Mouse (Mus musculus): Measurements from ENCODE around the gene Syk. TPM values are rescaled to one million over a fixed set of nuclear protein-coding genes. Genes with fewer than 3 reads are reported as not detected.

Syk gene
- polyA plus RNA-seq, 1 experiment from 2014 or later, result 2.2 TPM

DNA sequence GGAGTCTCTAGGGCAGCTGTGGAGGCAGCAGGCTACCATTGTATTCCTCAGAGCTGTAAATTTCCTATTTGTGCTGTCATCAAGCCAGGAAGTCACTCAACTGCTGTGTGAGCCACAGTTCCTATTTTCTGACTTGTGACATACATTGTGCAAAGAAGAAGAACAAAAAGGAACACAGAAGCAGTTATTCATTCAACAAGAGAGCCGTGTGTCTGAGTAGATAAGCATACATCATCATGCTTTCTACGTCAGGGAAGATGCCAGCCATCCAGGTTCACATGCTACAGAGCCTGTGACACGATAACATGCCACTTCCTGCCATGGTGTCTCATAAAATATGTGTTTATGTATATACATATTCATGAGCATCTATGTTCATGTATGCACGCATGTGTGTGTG, 32.1 kb downstream of the Syk start:
- Histone ChIP-seq H3K4me1 (replicated peaks; ENCODE audit: control insufficient read depth, insufficient read depth, low read length) (no peaks in the 10 kb centered on the region), H3K4me2 (ENCODE audit: low read depth, low read length, severe bottlenecking) (no peak overlapping the region), H3K27ac (ENCODE audit: low read depth, low read length) (no peak overlapping the region), H3K9ac (ENCODE audit: low read length) (no peak overlapping the region), H3K9me3 (ENCODE audit: control insufficient read depth, low read length) (no peaks in the 10 kb centered on the region), H3K36me3 (ENCODE audit: control insufficient read depth, insufficient read depth, low read length) (no peaks in the 10 kb centered on the region), H3K27me3 (ENCODE audit: control insufficient read depth, insufficient read depth, low read length) (no peaks in the 10 kb centered on the region), H3K4me3 (ENCODE audit: low read depth, low read length) (no peak overlapping the region)
- no peak for DNase-seq (ENCODE audit: low spot score)
- no peak for ATAC-seq (replicated peaks; ENCODE audit: low FRiP score)
- 87% methylated on average over 4 of the region's 4 CpGs for WGBS

DNA sequence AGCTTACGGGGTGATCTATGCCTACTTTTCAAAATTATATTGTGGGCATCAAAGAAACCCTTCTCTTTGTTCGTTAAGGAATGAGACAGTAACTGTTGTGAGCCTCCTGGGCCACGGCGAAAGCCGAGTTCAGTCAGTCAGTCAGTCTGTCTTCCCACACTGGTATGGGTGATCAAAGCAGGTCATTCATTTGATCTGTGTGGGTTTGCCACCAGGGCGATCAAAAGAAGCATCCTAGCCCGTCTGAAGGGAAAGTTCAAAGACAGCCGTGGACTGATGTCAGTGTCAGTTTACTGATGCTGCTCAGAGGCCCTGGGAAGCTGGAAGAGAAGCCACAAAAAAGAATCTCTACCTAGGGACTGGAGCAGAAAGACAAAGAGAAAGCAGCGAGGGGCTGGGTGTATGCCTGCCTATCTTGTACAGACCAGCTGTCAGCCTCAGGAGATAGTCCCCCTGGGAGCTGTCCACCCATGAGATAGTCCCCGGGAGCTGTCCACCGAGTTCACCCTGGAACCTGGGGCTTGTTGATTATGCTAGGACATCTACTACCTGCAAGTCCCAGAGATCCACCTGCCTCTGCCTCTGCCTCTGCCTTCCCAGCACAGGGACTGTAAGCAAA, 34.2 kb downstream of the Syk start:
- Histone ChIP-seq H3K9ac (ENCODE audit: low read length) (no peak overlapping the region), H3K9me3 (ENCODE audit: control insufficient read depth, low read length) (no peaks in the 10 kb centered on the region), H3K36me3 (ENCODE audit: control insufficient read depth, insufficient read depth, low read length) (no peaks in the 10 kb centered on the region), H3K4me3 (ENCODE audit: low read depth, low read length) (no peak overlapping the region), H3K4me2 (ENCODE audit: low read depth, low read length, severe bottlenecking) (no peak overlapping the region), H3K27me3 (ENCODE audit: control insufficient read depth, insufficient read depth, low read length) (no peaks in the 10 kb centered on the region), H3K27ac (ENCODE audit: low read depth, low read length) (no peak overlapping the region), H3K4me1 (replicated peaks; ENCODE audit: control insufficient read depth, insufficient read depth, low read length) (no peaks in the 10 kb centered on the region)
- 74% methylated on average over 11 of the region's 11 CpGs for WGBS
- ATAC-seq (replicated peaks; ENCODE audit: low FRiP score) (no peak), DNase-seq (ENCODE audit: low spot score) (no peak)

DNA sequence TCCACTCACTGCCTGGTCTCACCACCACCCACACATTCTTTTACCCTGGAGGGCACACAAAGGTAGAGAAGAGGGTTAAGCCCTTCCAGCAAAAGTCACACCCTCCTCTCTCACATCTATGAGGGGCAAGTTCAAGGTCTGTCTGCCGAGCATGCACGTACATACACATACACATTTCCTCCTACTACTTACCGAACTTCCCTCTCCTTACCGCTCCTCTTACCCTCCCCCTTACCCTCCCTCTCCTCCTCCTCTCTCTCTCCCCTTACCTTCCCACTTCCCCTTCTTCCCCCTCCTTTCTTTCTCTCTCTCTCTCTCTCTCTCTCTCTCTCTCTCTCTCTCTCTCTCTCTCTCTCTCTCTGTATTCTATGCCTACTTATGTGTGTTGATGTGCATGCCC, 35.6 kb downstream of the Syk start:
- Histone ChIP-seq H3K27ac (ENCODE audit: low read depth, low read length) (no peak overlapping the region), H3K9me3 (ENCODE audit: control insufficient read depth, low read length) (no peaks in the 10 kb centered on the region), H3K9ac (ENCODE audit: low read length) (no peak overlapping the region), H3K4me2 (ENCODE audit: low read depth, low read length, severe bottlenecking) (no peak overlapping the region), H3K36me3 (ENCODE audit: control insufficient read depth, insufficient read depth, low read length) (no peaks in the 10 kb centered on the region), H3K4me3 (ENCODE audit: low read depth, low read length) (no peak overlapping the region), H3K4me1 (replicated peaks; ENCODE audit: control insufficient read depth, insufficient read depth, low read length) (no peaks in the 10 kb centered on the region), H3K27me3 (ENCODE audit: control insufficient read depth, insufficient read depth, low read length) (no peaks in the 10 kb centered on the region)
- 85% methylated on average over 4 of the region's 4 CpGs for WGBS
- no peak for DNase-seq (ENCODE audit: low spot score)
- no peak for ATAC-seq (replicated peaks; ENCODE audit: low FRiP score)

DNA sequence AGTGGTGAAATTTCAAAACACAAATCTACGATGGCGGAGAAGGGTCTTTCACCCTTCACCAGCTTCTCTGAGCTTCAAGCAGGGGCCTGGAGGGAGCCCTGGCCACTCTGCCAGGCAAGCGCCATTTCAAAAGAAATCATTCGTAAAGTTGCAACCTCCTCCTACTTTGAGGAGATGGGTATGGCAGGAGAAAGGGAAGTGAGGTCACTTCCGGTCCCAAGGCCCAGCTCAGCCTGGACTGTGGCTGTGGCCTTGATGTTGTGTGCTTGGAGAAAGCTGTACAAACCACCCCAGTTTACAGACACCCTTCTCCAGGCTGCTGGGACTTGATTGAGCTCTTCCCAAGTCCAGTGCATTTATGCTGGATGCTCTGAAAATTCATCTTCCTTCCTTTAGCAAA, 36.5 kb downstream of the Syk start:
- H3K4me2 ChIP-seq (ENCODE audit: low read depth, low read length, severe bottlenecking), result no peak overlapping the region
- no peaks in the 10 kb centered on the region for H3K27me3 ChIP-seq (ENCODE audit: control insufficient read depth, insufficient read depth, low read length)
- no peaks in the 10 kb centered on the region for H3K9me3 ChIP-seq (ENCODE audit: control insufficient read depth, low read length)
- no peak overlapping the region for H3K4me3 ChIP-seq (ENCODE audit: low read depth, low read length)
- no peak overlapping the region for H3K27ac ChIP-seq (ENCODE audit: low read depth, low read length)
- no peak for ATAC-seq (replicated peaks; ENCODE audit: low FRiP score)
- no peak overlapping the region for H3K9ac ChIP-seq (ENCODE audit: low read length)
- WGBS, result 90% methylated on average over 5 of the region's 5 CpGs
- no peak for DNase-seq (ENCODE audit: low spot score)
- no peaks in the 10 kb centered on the region for H3K4me1 ChIP-seq (replicated peaks; ENCODE audit: control insufficient read depth, insufficient read depth, low read length)
- H3K36me3 ChIP-seq (ENCODE audit: control insufficient read depth, insufficient read depth, low read length), result no peaks in the 10 kb centered on the region

DNA sequence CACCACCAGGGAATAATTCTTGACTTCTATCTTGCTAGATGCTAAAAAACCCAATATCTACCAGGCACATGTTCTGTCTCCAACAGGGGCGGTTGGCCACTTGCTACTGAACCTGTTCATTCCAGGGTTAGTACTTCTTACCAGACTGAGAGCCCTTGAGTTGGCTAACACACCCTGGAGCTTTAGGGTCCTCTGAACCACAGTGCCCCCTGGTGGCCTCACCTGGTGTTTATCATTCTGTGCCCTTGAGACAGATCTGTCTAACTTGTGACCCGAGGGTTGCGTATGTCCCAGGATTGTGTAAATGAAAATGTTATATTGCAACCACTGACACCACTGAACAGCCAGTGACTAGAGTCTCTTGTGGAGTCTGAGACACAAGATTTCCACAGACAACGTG, 41.1 kb downstream of the Syk start:
- Histone ChIP-seq H3K9ac (ENCODE audit: low read length) (no peak overlapping the region), H3K4me1 (replicated peaks; ENCODE audit: control insufficient read depth, insufficient read depth, low read length) (no peaks in the 10 kb centered on the region), H3K36me3 (ENCODE audit: control insufficient read depth, insufficient read depth, low read length) (no peaks in the 10 kb centered on the region), H3K4me3 (ENCODE audit: low read depth, low read length) (no peak overlapping the region), H3K27me3 (ENCODE audit: control insufficient read depth, insufficient read depth, low read length) (no peaks in the 10 kb centered on the region), H3K27ac (ENCODE audit: low read depth, low read length) (no peak overlapping the region), H3K4me2 (ENCODE audit: low read depth, low read length, severe bottlenecking) (no peak overlapping the region), H3K9me3 (ENCODE audit: control insufficient read depth, low read length) (no peaks in the 10 kb centered on the region)
- ATAC-seq (replicated peaks; ENCODE audit: low FRiP score) (no peak), DNase-seq (ENCODE audit: low spot score) (peak; percentile 82)
- 72% methylated on average over 4 of the region's 4 CpGs for WGBS

DNA sequence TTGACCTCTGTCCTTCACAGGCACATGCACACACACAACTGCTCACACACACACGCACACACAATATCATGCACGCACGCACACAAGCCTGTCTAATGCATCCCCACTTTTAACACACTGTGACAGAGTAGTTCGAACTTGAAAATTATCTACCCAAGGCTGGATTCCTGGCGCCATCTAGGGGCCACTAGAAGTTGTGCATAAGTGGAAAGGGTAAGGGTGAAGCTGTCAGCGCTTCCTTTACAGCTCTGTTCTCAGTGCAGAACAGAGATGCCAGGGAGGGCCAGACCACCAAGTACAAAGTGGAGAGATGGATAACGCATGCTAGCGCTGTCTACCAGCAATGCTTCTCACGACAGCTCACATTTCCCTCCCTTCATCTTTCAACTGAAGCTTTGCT, 45.6 kb downstream of the Syk start:
- peak; percentile 68 for DNase-seq (ENCODE audit: low spot score)

DNA sequence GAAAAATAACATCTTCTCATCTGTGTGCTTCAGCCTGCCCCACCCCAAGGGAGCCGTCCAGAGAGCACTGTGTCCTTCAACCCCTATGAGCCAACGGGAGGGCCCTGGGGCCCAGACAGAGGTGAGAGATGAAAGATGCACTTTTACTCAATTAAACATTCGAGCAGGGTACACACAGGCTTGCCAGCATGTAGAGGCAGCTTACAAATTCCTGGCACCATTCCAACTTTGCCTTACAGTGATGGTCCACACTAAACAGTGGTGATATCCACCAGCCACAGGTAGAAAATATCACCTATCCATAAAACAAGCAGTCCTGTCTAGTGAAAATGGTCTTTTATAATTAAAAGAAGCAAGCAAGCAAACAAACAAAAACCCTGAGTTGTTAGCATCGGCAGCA, 48.7 kb downstream of the Syk start:
- Histone ChIP-seq H3K27ac (ENCODE audit: low read depth, low read length) (no peak overlapping the region), H3K4me1 (replicated peaks; ENCODE audit: control insufficient read depth, insufficient read depth, low read length) (no peaks in the 10 kb centered on the region), H3K27me3 (ENCODE audit: control insufficient read depth, insufficient read depth, low read length) (no peaks in the 10 kb centered on the region), H3K4me3 (ENCODE audit: low read depth, low read length) (no peak overlapping the region), H3K9me3 (ENCODE audit: control insufficient read depth, low read length) (no peaks in the 10 kb centered on the region), H3K9ac (ENCODE audit: low read length) (no peak overlapping the region), H3K36me3 (ENCODE audit: control insufficient read depth, insufficient read depth, low read length) (no peaks in the 10 kb centered on the region), H3K4me2 (ENCODE audit: low read depth, low read length, severe bottlenecking) (no peak overlapping the region)
- 74% methylated on average over 4 of the region's 4 CpGs for whole genome bisulfite sequencing
- DNase-seq (ENCODE audit: low spot score) (no peak), ATAC-seq (replicated peaks; ENCODE audit: low FRiP score) (no peak)

More for the DNA sequence above, 45.6 kb downstream of the Syk start:
- Histone ChIP-seq H3K27ac (ENCODE audit: low read depth, low read length) (no peak overlapping the region), H3K9me3 (ENCODE audit: control insufficient read depth, low read length) (no peaks in the 10 kb centered on the region), H3K4me1 (replicated peaks; ENCODE audit: control insufficient read depth, insufficient read depth, low read length) (no peaks in the 10 kb centered on the region), H3K9ac (ENCODE audit: low read length) (no peak overlapping the region), H3K27me3 (ENCODE audit: control insufficient read depth, insufficient read depth, low read length) (no peaks in the 10 kb centered on the region), H3K4me2 (ENCODE audit: low read depth, low read length, severe bottlenecking) (no peak overlapping the region), H3K4me3 (ENCODE audit: low read depth, low read length) (no peak overlapping the region), H3K36me3 (ENCODE audit: control insufficient read depth, insufficient read depth, low read length) (no peaks in the 10 kb centered on the region)
- no peak for ATAC-seq (replicated peaks; ENCODE audit: low FRiP score)
- 34% methylated on average over 9 of the region's 9 CpGs for WGBS

DNA sequence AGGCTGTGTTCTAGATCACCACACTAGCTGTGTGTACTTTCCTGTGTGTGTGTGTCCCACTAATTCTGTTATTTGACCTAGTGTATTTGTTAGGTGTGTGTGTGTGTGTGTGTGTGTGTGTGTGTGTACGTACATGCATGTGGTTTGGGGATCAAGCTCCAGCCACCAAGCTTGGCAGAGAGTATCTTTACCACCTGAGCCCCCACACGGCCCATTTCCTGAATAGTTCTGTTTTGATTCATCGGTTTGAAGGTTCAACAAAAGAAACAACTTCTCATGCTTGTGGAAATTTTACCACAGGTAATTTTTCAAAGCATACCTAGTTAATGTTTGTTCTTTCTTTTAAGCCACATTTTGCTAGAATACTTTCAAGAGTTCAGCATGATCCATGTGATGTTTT, 52.5 kb downstream of the Syk start:
- no peak overlapping the region for H3K9ac ChIP-seq (ENCODE audit: low read length)
- no peaks in the 10 kb centered on the region for H3K27me3 ChIP-seq (ENCODE audit: control insufficient read depth, insufficient read depth, low read length)
- DNase-seq (ENCODE audit: low spot score), result no peak
- H3K36me3 ChIP-seq (ENCODE audit: control insufficient read depth, insufficient read depth, low read length), result no peaks in the 10 kb centered on the region
- no peaks in the 10 kb centered on the region for H3K4me1 ChIP-seq (replicated peaks; ENCODE audit: control insufficient read depth, insufficient read depth, low read length)
- H3K9me3 ChIP-seq (ENCODE audit: control insufficient read depth, low read length), result no peaks in the 10 kb centered on the region
- ATAC-seq (replicated peaks; ENCODE audit: low FRiP score), result no peak
- no peak overlapping the region for H3K4me3 ChIP-seq (ENCODE audit: low read depth, low read length)
- no peak overlapping the region for H3K27ac ChIP-seq (ENCODE audit: low read depth, low read length)
- no peak overlapping the region for H3K4me2 ChIP-seq (ENCODE audit: low read depth, low read length, severe bottlenecking)
- WGBS, result 86% methylated on average over 3 of the region's 3 CpGs

DNA sequence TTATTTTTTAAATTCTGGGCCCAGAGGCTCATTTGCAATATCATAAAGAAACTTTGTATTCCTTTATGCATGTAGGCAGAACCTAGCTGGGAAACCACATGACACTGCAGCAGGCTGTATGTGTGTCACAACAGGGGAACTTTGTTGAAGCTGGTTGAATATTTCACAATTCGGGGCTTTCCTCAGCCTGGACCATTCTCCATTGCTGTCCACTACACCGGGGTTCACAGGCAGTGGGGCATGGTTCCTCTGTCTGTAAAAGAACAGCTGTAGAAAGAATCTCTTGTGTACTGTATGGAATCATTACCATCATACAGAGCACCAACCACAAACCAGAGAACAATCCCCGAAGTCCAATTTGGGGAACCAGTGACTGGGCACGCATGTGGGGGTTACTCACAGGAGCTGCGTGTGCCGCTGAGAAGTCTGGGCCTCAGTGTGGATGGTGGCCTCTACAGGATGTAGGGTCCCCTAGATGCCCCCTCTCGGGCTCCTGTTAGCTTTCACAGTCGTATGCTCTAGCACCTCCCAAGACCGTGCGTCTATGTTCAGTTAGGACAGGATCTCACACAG, 53.3 kb downstream of the Syk start:
- Histone ChIP-seq H3K4me2 (ENCODE audit: low read depth, low read length, severe bottlenecking) (no peak overlapping the region), H3K4me1 (replicated peaks; ENCODE audit: control insufficient read depth, insufficient read depth, low read length) (no peaks in the 10 kb centered on the region), H3K4me3 (ENCODE audit: low read depth, low read length) (no peak overlapping the region), H3K9me3 (ENCODE audit: control insufficient read depth, low read length) (no peaks in the 10 kb centered on the region), H3K36me3 (ENCODE audit: control insufficient read depth, insufficient read depth, low read length) (no peaks in the 10 kb centered on the region), H3K27me3 (ENCODE audit: control insufficient read depth, insufficient read depth, low read length) (no peaks in the 10 kb centered on the region), H3K27ac (ENCODE audit: low read depth, low read length) (no peak overlapping the region), H3K9ac (ENCODE audit: low read length) (no peak overlapping the region)
- no peak for ATAC-seq (replicated peaks; ENCODE audit: low FRiP score)
- WGBS, result 90% methylated on average over 10 of the region's 10 CpGs
- DNase-seq (ENCODE audit: low spot score), result no peak

All from forebrain, embryonic 11.5 days (tissue).